In the genomic region with DNA sequence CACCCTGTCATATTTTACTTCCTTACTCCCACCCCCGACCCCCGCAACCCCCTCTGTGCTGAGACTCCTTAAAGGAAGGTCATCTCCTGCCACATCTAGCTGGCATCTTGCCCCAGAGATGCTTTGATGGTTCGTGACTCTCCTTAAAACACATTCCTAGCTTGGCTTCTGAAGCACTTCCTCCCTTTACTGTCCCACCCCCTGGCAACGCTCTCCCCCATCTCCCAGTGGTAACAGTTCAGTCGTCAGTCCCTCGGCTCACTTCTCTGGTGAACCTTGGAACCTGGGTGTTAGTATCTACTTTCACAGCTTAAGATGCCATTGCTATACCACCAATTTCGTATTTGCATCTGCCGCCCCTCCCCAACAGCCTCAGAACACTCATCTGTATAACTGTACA, we compare ENCODE assay signal across 25 mouse cellular contexts. TPM values are rescaled to one million over a fixed set of nuclear protein-coding genes. Genes with fewer than 3 reads are reported as not detected.
DNase-seq lines count a peak whose midpoint lies in the region; ATAC-seq and TF ChIP-seq lines count a peak whose summit lies in the region.
"Had no signal": no experiment of that assay in that cellular context is flagged by ENCODE, and none has a peak within 500 bp of the region (broad histone marks: within the 10 kb centered on the region; RNA-seq: fewer than 3 reads in every experiment).

No protein-coding gene starts in this region.

- H3K4me1 ChIP-seq in kidney, embryonic 16.5 days (ENCODE audit: insufficient read depth, low read length): peaks cover 4% of the 10 kb centered on the region; the same call in 1 of the 2 replicates
- H3K4me1 ChIP-seq in kidney, embryonic 14.5 days (ENCODE audit: control insufficient read depth, insufficient read depth, low read length): no peaks in the 10 kb centered on the region
- H3K4me1 ChIP-seq in lung, embryonic 14.5 days (ENCODE audit: insufficient read depth): no peaks in the 10 kb centered on the region
- H3K4me1 ChIP-seq in lung, adult 2 months (ENCODE audit: control insufficient read depth, insufficient read depth, low read length): peaks cover 8% of the 10 kb centered on the region; the same call in 1 of the 2 replicates
- H3K4me1 ChIP-seq: embryonic facial prominence, embryonic 12.5 days had no signal

- peak; percentile 93 for DNase-seq in heart, adult 11 months
- no peak for DNase-seq in heart, adult 9 months (ENCODE audit: low spot score in 2 of 2)
- DNase-seq in lung, embryonic 14.5 days: peak; percentile 46
- no peak for DNase-seq in lung, adult 2 months
- no peak for DNase-seq in B cell, adult 2 months
- DNase-seq: adrenal gland, postnatal 10 days; cerebellum, adult 11-12 months; cerebellum, adult 9-11 months; embryo, embryonic 11 days; gastrocnemius, postnatal 25 days; layer of hippocampus, postnatal 36 days; left cerebral cortex, postnatal 4 days; liver, postnatal 0 days; midbrain, embryonic 14.5 days; thymus, adult 2 months; thymus, postnatal 36 days had no signal

- H3K27ac ChIP-seq in kidney, embryonic 16.5 days (ENCODE audit: low read length): no peak overlapping the region
- no peak overlapping the region for H3K27ac ChIP-seq in kidney, embryonic 14.5 days (ENCODE audit: low read depth, low read length)
- no peak overlapping the region for H3K27ac ChIP-seq in lung, embryonic 14.5 days (ENCODE audit: low read depth)
- H3K27ac ChIP-seq: embryonic facial prominence, embryonic 12.5 days; heart, embryonic 15.5 days; hindbrain, embryonic 10.5 days; liver, embryonic 12.5 days had no signal

- ATAC-seq in kidney, embryonic 16.5 days (ENCODE audit: low FRiP score, low TSS enrichment): no peak
- ATAC-seq in kidney, embryonic 14.5 days (ENCODE audit: low FRiP score, low TSS enrichment): no peak
- ATAC-seq in lung, embryonic 14.5 days (ENCODE audit: insufficient read depth): no peak
- ATAC-seq: forebrain, embryonic 14.5 days; hindbrain, embryonic 16.5 days; liver, embryonic 12.5 days; liver, postnatal 0 days; Patski had no signal

- H3K4me2 ChIP-seq in kidney, embryonic 16.5 days (replicated peaks; ENCODE audit: low read depth, low read length): 0 out of 2 replicates have a peak overlapping the region, but pooled peaks have one; percentile 7
- H3K4me2 ChIP-seq in kidney, embryonic 14.5 days (replicated peaks; ENCODE audit: low read depth, low read length): no peak overlapping the region
- no peak overlapping the region; the same call in 1 of the 2 replicates for H3K4me2 ChIP-seq in lung, embryonic 14.5 days
- H3K4me2 ChIP-seq: liver, embryonic 12.5 days had no signal

- TF ChIP-seq CTCF in lung, embryonic 14.5 days (IDR thresholded peaks at IDR 0.05; ENCODE audit: low read depth): no peak
- TF ChIP-seq CTCF in lung, adult 2 months (IDR thresholded peaks at IDR 0.05; ENCODE audit: insufficient read depth, low read length): no peak

- no peaks in the 10 kb centered on the region for H3K9me3 ChIP-seq in kidney, embryonic 16.5 days (ENCODE audit: low read length)
- no peaks in the 10 kb centered on the region for H3K9me3 ChIP-seq in kidney, embryonic 14.5 days (ENCODE audit: control insufficient read depth, low read length)
- H3K9me3 ChIP-seq in lung, embryonic 14.5 days (ENCODE audit: low read depth, low read length): no peaks in the 10 kb centered on the region
- H3K9me3 ChIP-seq: embryonic facial prominence, embryonic 12.5 days; heart, embryonic 15.5 days; hindbrain, embryonic 10.5 days; liver, embryonic 12.5 days had no signal

- H3K9ac ChIP-seq in kidney, embryonic 16.5 days (replicated peaks; ENCODE audit: low read length): no peak overlapping the region
- H3K9ac ChIP-seq in kidney, embryonic 14.5 days (ENCODE audit: low read depth, low read length): no peak overlapping the region
- no peak overlapping the region for H3K9ac ChIP-seq in lung, embryonic 14.5 days
- H3K9ac ChIP-seq: embryonic facial prominence, embryonic 12.5 days; heart, embryonic 15.5 days; liver, embryonic 12.5 days; liver, postnatal 0 days had no signal

- WGBS in kidney, embryonic 16.5 days: 71% methylated on average over 8 of the region's 8 CpGs
- 75% methylated on average over 8 of the region's 8 CpGs for WGBS in kidney, embryonic 14.5 days
- 63% methylated on average over 8 of the region's 8 CpGs for WGBS in lung, embryonic 14.5 days
- 55% methylated on average over 8 of the region's 8 CpGs for WGBS in lung, adult 2 months

- no peaks in the 10 kb centered on the region for H3K27me3 ChIP-seq in kidney, embryonic 16.5 days (ENCODE audit: insufficient read depth, low read length)
- no peaks in the 10 kb centered on the region for H3K27me3 ChIP-seq in kidney, embryonic 14.5 days (ENCODE audit: control insufficient read depth, insufficient read depth, low read length)
- no peaks in the 10 kb centered on the region for H3K27me3 ChIP-seq in lung, embryonic 14.5 days (ENCODE audit: insufficient read depth, low read length)
- H3K27me3 ChIP-seq: embryonic facial prominence, embryonic 12.5 days had no signal

- H3K36me3 ChIP-seq in kidney, embryonic 16.5 days (ENCODE audit: insufficient read depth, low read length): no peaks in the 10 kb centered on the region
- no peaks in the 10 kb centered on the region for H3K36me3 ChIP-seq in kidney, embryonic 14.5 days (ENCODE audit: control insufficient read depth, insufficient read depth, low read length)
- H3K36me3 ChIP-seq in lung, embryonic 14.5 days (ENCODE audit: insufficient read depth): no peaks in the 10 kb centered on the region
- H3K36me3 ChIP-seq: embryonic facial prominence, embryonic 12.5 days; heart, embryonic 15.5 days; hindbrain, embryonic 10.5 days; liver, embryonic 12.5 days had no signal

- no peak for TF ChIP-seq POLR2A in lung, adult 2 months (IDR thresholded peaks at IDR 0.05; ENCODE audit: borderline replicate concordance, extremely low read depth, low read depth, low read length)

- H3K4me3 ChIP-seq in kidney, embryonic 16.5 days (ENCODE audit: low read length): no peak overlapping the region
- no peak overlapping the region for H3K4me3 ChIP-seq in kidney, embryonic 14.5 days (ENCODE audit: low read length)
- H3K4me3 ChIP-seq in lung, embryonic 14.5 days (ENCODE audit: low read depth, low read length): no peak overlapping the region
- H3K4me3 ChIP-seq in lung, adult 2 months (replicated peaks; ENCODE audit: extremely low read depth, low read depth, low read length): no peak overlapping the region
- H3K4me3 ChIP-seq: embryonic facial prominence, embryonic 12.5 days; heart, embryonic 15.5 days; hindbrain, embryonic 10.5 days; liver, embryonic 12.5 days had no signal

RNA-seq across cellular contexts. Expression of a gene that starts 3.8 kb away (rescaled TPM):
- 57.3 and 58.3 TPM in 2 replicates for polyA plus RNA-seq in kidney, embryonic 16.5 days (2015; fragmentation: Nextera tagmentation; extraction: Ambion mirVana)
- polyA plus RNA-seq in kidney, embryonic 14.5 days (2014; fragmentation: Nextera tagmentation; extraction: Ambion mirVana): 45.7 and 51.0 TPM in 2 replicates
- polyA plus RNA-seq in lung, embryonic 14.5 days (2014; fragmentation: Nextera tagmentation; extraction: Ambion mirVana): 54.4 and 57.1 TPM in 2 replicates
- 84.9 and 92.2 TPM in 2 replicates for polyA plus RNA-seq in lung, adult 2 months (2012; rRNA removed)

Comparison
In these comparisons a context has a peak if more than half of its experiments do, and no peak if none do; other contexts are left out.
1. DNase-seq: peak in heart, adult 11 months (single experiment) and lung, embryonic 14.5 days (single experiment); none in heart, adult 9 months (0 of 2), lung, adult 2 months (single experiment) and B cell, adult 2 months (0 of 2).